In the genomic region with DNA sequence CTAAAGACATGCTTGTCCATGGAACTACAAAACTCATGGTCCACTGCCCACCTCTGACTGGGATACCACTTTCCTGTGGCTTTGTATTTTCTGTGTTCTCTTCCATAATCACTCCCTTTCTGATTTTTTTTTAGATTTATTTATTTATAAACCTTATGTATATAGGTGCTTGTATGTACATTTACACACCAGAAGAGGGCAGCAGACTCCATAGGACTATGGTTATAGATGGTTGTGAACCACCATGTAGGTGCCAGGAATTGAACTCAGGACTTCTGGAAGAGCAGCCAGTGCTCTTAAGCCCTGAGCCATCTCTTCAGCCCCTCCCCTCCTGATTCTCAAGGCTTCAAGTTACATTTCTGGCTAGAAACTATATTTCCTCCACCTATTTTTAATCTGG, we compare ENCODE assay signal across 1 mouse cellular context.
A peak's percentile ranks its signal among the peaks of the same experiment; 100 is the strongest.
TF ChIP-seq lines count a peak whose summit lies in the region.

No protein-coding gene starts in this region.

TF ChIP-seq in MEL, 35 proteins besides CTCF, POLR2A, EP300 and RAD21:
- TF ChIP-seq ZC3H11A (IDR thresholded peaks at IDR 0.05; ENCODE audit: low read depth, low read length) (peak; percentile 70; the same call in 1 of the 2 replicates), SMC3 (IDR thresholded peaks at IDR 0.05; ENCODE audit: low read depth, low read length) (peak; percentile 72), ZNF384 (IDR thresholded peaks at IDR 0.05; ENCODE audit: low read depth, low read length) (peak; percentile 48), MYC (IDR thresholded peaks at IDR 0.05; ENCODE audit: low read depth, low read length) (no peak)
